Mouse (Mus musculus): ENCODE measurements around the gene Nrp2. TPM values are rescaled to one million over a fixed set of nuclear protein-coding genes. Genes with fewer than 3 reads are reported as not detected.

The Nrp2 gene
- total and polyA plus RNA-seq, 3 experiments = not detected

DNA sequence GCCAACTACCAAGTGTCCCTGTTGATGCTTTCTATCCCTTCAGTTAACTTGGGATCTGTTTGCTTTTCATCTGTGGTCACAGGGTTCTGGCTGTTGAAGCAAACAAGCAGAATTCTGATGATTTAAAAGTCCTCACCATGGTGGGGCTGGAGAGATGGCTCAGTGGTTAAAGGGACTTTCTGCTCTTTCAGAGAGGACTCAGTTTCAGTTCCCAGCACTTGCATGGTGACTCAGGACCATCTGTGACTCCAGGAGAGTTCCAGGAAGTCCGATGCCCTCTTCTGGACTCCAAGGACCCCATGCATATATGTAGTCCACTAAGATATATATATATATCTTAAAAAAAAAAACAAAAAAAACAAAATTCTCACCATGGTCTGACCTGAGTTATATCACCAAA lies 11.9 kb downstream of the Nrp2 start:
- no peaks in the 10 kb centered on the region for H3K4me1 ChIP-seq (ENCODE audit: control insufficient read depth in 1 of 2, insufficient read depth in 2 of 2, low read length in 2 of 2)
- no peak overlapping the region for H3K27ac ChIP-seq (ENCODE audit: control insufficient read depth, low read depth, low read length)

DNA sequence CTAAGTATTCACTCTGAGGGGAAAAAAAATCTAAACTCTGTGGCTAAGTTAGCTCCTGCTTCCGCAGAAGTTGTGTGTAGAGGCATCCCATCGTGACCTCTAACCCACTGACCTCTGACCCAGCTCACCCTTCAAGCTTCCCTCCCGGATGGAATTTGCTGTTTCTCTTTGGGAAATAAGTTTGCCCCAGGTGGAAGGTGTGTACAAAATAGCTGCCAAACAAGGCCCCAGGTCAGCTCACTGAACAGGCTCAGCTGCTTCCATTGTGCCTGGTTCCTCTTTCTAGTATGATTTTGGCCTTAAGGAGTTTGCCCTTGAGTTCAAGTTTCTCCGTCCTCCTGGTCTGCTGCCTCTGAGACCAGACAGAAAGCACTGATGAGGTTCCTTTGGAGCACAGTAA lies 12.6 kb downstream of the Nrp2 start:
- no peak for DNase-seq (ENCODE audit: low read depth, low spot score)
- H3K27ac ChIP-seq (ENCODE audit: control insufficient read depth, low read depth, low read length) = no peak overlapping the region
- H3K27me3 ChIP-seq (ENCODE audit: control insufficient read depth in 1 of 2, insufficient read depth in 2 of 2, low read length in 2 of 2) = no peaks in the 10 kb centered on the region
- H3K9me3 ChIP-seq (replicated peaks; ENCODE audit: insufficient read depth, low read length) = no peaks in the 10 kb centered on the region
- H3K79me2 ChIP-seq (ENCODE audit: control insufficient read depth, insufficient read depth, low read length, poor library complexity) = no peaks in the 10 kb centered on the region
- no peak overlapping the region for H3K9ac ChIP-seq (ENCODE audit: control insufficient read depth, low read depth, low read length, poor library complexity, severe bottlenecking)
- H3K4me1 ChIP-seq (ENCODE audit: control insufficient read depth in 1 of 2, insufficient read depth in 2 of 2, low read length in 2 of 2) = no peaks in the 10 kb centered on the region
- no peak overlapping the region for H3K4me3 ChIP-seq (ENCODE audit: control insufficient read depth in 1 of 2, insufficient read depth in 1 of 2, low read depth in 2 of 2, low read length in 2 of 2)
- TF ChIP-seq POLR2AphosphoS5 (IDR thresholded peaks at IDR 0.05; ENCODE audit: borderline replicate concordance, low read depth, low read length) (no peak), MYB (IDR thresholded peaks at IDR 0.05; ENCODE audit: low read depth, low read length) (no peak), RAD21 (IDR thresholded peaks at IDR 0.05; ENCODE audit: low read depth, low read length) (no peak), GATA1 (IDR thresholded peaks at IDR 0.05; ENCODE audit: low read depth, low read length) (no peak), ZNF384 (IDR thresholded peaks at IDR 0.05; ENCODE audit: low read depth, low read length) (no peak), ZMIZ1 (IDR thresholded peaks at IDR 0.05; ENCODE audit: low read depth, low read length) (no peak), NRF1 (IDR thresholded peaks at IDR 0.05; ENCODE audit: insufficient read depth, low read depth, low read length, poor library complexity, severe bottlenecking) (no peak), E2F4 (IDR thresholded peaks at IDR 0.05; ENCODE audit: borderline replicate concordance, low read depth, low read length) (no peak), NELFE (IDR thresholded peaks at IDR 0.05; ENCODE audit: low read depth, low read length) (no peak)
- no peaks in the 10 kb centered on the region for H3K36me3 ChIP-seq (ENCODE audit: control insufficient read depth in 1 of 2, insufficient read depth in 2 of 2, low read length in 2 of 2)

More for the DNA sequence above, 11.9 kb downstream of the Nrp2 start:
- Histone ChIP-seq H3K36me3 (ENCODE audit: control insufficient read depth in 1 of 2, insufficient read depth in 2 of 2, low read length in 2 of 2) (no peaks in the 10 kb centered on the region), H3K9me3 (replicated peaks; ENCODE audit: insufficient read depth, low read length) (no peaks in the 10 kb centered on the region), H3K79me2 (ENCODE audit: control insufficient read depth, insufficient read depth, low read length, poor library complexity) (no peaks in the 10 kb centered on the region), H3K27me3 (ENCODE audit: control insufficient read depth in 1 of 2, insufficient read depth in 2 of 2, low read length in 2 of 2) (no peaks in the 10 kb centered on the region), H3K9ac (ENCODE audit: control insufficient read depth, low read depth, low read length, poor library complexity, severe bottlenecking) (no peak overlapping the region), H3K4me3 (ENCODE audit: control insufficient read depth in 1 of 2, insufficient read depth in 1 of 2, low read depth in 2 of 2, low read length in 2 of 2) (no peak overlapping the region)
- no peak for TF ChIP-seq ZKSCAN1 (IDR thresholded peaks at IDR 0.05; ENCODE audit: low read depth, low read length)
- TF ChIP-seq MAX (IDR thresholded peaks at IDR 0.05; ENCODE audit: low read length) = no peak
- TF ChIP-seq TBP (IDR thresholded peaks at IDR 0.05; ENCODE audit: low read depth, low read length) = no peak
- TF ChIP-seq UBTF (IDR thresholded peaks at IDR 0.05; ENCODE audit: borderline replicate concordance, insufficient read depth, low read depth, low read length) = no peak
- TF ChIP-seq TAL1 (IDR thresholded peaks at IDR 0.05; ENCODE audit: low read length) = no peak
- TF ChIP-seq MAFK (IDR thresholded peaks at IDR 0.05; ENCODE audit: borderline replicate concordance, low read depth, low read length) = no peak
- TF ChIP-seq NRF1 (IDR thresholded peaks at IDR 0.05; ENCODE audit: insufficient read depth, low read depth, low read length, poor library complexity, severe bottlenecking) = no peak
- TF ChIP-seq SMC3 (IDR thresholded peaks at IDR 0.05; ENCODE audit: low read depth, low read length) = no peak
- TF ChIP-seq RCOR1 (IDR thresholded peaks at IDR 0.05; ENCODE audit: low read depth, low read length) = no peak
- no peak for TF ChIP-seq SIN3A (IDR thresholded peaks at IDR 0.05; ENCODE audit: low read length)
- no peak for TF ChIP-seq CHD2 (IDR thresholded peaks at IDR 0.05; ENCODE audit: low read length)
- no peak for TF ChIP-seq ZNF384 (IDR thresholded peaks at IDR 0.05; ENCODE audit: low read depth, low read length)
- no peak for TF ChIP-seq EP300 (IDR thresholded peaks at IDR 0.05; ENCODE audit: low read depth in 1 of 2, low read length in 2 of 2)
- DNase-seq (ENCODE audit: low read depth, low spot score) = no peak
